Mouse (Mus musculus) lung, embryonic 15.5 days (tissue): Measurements from ENCODE around the gene Prpf31. TPM values are rescaled to one million over a fixed set of nuclear protein-coding genes. Genes with fewer than 3 reads are reported as not detected.

Source experiments
- ATAC-seq: fragments of 200-750 bp; cut with Nextera tagmentation; 2 replicates; pipeline ENCODE4 v1.8.0; 2017; ENCODE audit warnings: moderate number of reproducible peaks, borderline replicate concordance; ENCODE audit not compliant: low FRiP score, low TSS enrichment; ENCODE audit errors: extremely low read depth
- H3K27ac ChIP-seq: fragments of 300-500 bp; sonication (generic); 2 replicates; pipeline ENCODE4 v1.5.1; 2015; ENCODE audit warnings: moderate library complexity, mild to moderate bottlenecking, inconsistent platforms
- H3K27me3 ChIP-seq: fragments of 300-500 bp; sonication (generic); 2 replicates; pipeline ENCODE4 v1.6.1; 2015; ENCODE audit warnings: inconsistent platforms
- H3K36me3 ChIP-seq: fragments of 300-500 bp; sonication (generic); 2 replicates; pipeline ENCODE4 v1.6.1; 2015; ENCODE audit warnings: inconsistent platforms
- H3K4me1 ChIP-seq: fragments of 300-500 bp; sonication (generic); 2 replicates; pipeline ENCODE4 v1.6.1; 2015; ENCODE audit warnings: inconsistent platforms
- H3K4me2 ChIP-seq: fragments of 300-500 bp; sonication (generic); 2 replicates; pipeline ENCODE4 v1.6.1; 2015; ENCODE audit warnings: inconsistent platforms, mild to moderate bottlenecking, moderate library complexity
- H3K4me3 ChIP-seq: fragments of 300-500 bp; sonication (generic); 2 replicates; pipeline ENCODE4 v1.5.1; 2015; ENCODE audit warnings: mild to moderate bottlenecking, inconsistent platforms
- H3K9ac ChIP-seq: fragments of 300-500 bp; sonication (generic); 2 replicates; pipeline ENCODE4 v1.6.1; 2015; ENCODE audit warnings: inconsistent platforms
- H3K9me3 ChIP-seq: fragments of 300-500 bp; sonication (generic); 2 replicates; pipeline ENCODE4 v1.6.1; 2016; ENCODE audit warnings: inconsistent platforms
- WGBS: fragments of 180-500 bp; shearing (Covaris S2); methylation state at CpG from one replicate; pipeline ENCODE4 v1.1.7; 2015; 5-methylcytosine and 5-hydroxymethylcytosine counted together
- polyA plus RNA-seq: library from polyadenylated mRNA; unstranded; fragments of >200 nt; fragmentation: Nextera tagmentation; extraction: Ambion mirVana; gene quantifications from 2 replicates; pipeline ENCODE4 v1.2.1, GENCODE M21; 2015

Prpf31 gene
- polyA plus RNA-seq, 1 experiment from 2014 or later = 104 TPM

- Histone ChIP-seq H3K4me3 (no peak overlapping the region), H3K27me3 (no peaks in the 10 kb centered on the region), H3K36me3 (no peaks in the 10 kb centered on the region), H3K9ac (no peak overlapping the region), H3K4me2 (no peak overlapping the region), H3K27ac (no peak overlapping the region), H3K9me3 (no peaks in the 10 kb centered on the region), H3K4me1 (no peaks in the 10 kb centered on the region)
- 11% methylated on average over 2 of the region's 2 CpGs for WGBS
- ATAC-seq = 0 out of 2 replicates have a peak, but pooled peaks have one; percentile 42
These were observed 23.0 kb upstream of the Prpf31 start for GRCm38 (mm10) chr7:3606798-3607197.

GRCm38 (mm10) chr7:3607391-3607790, 22.4 kb upstream of the Prpf31 start:
- Histone ChIP-seq H3K9me3 (no peaks in the 10 kb centered on the region), H3K4me1 (no peaks in the 10 kb centered on the region), H3K36me3 (no peaks in the 10 kb centered on the region), H3K4me3 (no peak overlapping the region), H3K27me3 (no peaks in the 10 kb centered on the region), H3K27ac (no peak overlapping the region), H3K4me2 (no peak overlapping the region), H3K9ac (no peak overlapping the region)
- WGBS = 79% methylated on average over 6 of the region's 6 CpGs
- no peak for ATAC-seq

- 82% methylated on average over 3 of the region's 3 CpGs for WGBS
- no peaks in the 10 kb centered on the region for H3K9me3 ChIP-seq
- no peaks in the 10 kb centered on the region for H3K27me3 ChIP-seq
- no peak overlapping the region for H3K4me2 ChIP-seq
- no peaks in the 10 kb centered on the region for H3K36me3 ChIP-seq
- ATAC-seq = no peak
- no peak overlapping the region for H3K4me3 ChIP-seq
- H3K4me1 ChIP-seq = no peaks in the 10 kb centered on the region
- H3K9ac ChIP-seq = no peak overlapping the region
- no peak overlapping the region for H3K27ac ChIP-seq
These were observed 21.1 kb upstream of the Prpf31 start for GRCm38 (mm10) chr7:3608668-3609067.

- no peak overlapping the region for H3K9ac ChIP-seq
- no peak overlapping the region for H3K4me2 ChIP-seq
- 57% methylated on average over 3 of the region's 3 CpGs for WGBS
- no peak for ATAC-seq
- no peaks in the 10 kb centered on the region for H3K9me3 ChIP-seq
- H3K27ac ChIP-seq = no peak overlapping the region
- no peaks in the 10 kb centered on the region for H3K27me3 ChIP-seq
- H3K4me3 ChIP-seq = no peak overlapping the region
- H3K4me1 ChIP-seq = no peaks in the 10 kb centered on the region
- no peaks in the 10 kb centered on the region for H3K36me3 ChIP-seq
These were observed 20.7 kb upstream of the Prpf31 start for GRCm38 (mm10) chr7:3609082-3609481.

- no peak for ATAC-seq
- Histone ChIP-seq H3K4me2 (no peak overlapping the region), H3K36me3 (no peaks in the 10 kb centered on the region), H3K9ac (no peak overlapping the region), H3K4me1 (no peaks in the 10 kb centered on the region), H3K9me3 (no peaks in the 10 kb centered on the region), H3K27ac (no peak overlapping the region), H3K27me3 (no peaks in the 10 kb centered on the region), H3K4me3 (no peak overlapping the region)
- 77% methylated on average over 3 of the region's 3 CpGs for WGBS
These were observed 19.3 kb upstream of the Prpf31 start for GRCm38 (mm10) chr7:3610437-3610836.

- no peaks in the 10 kb centered on the region for H3K36me3 ChIP-seq
- no peak overlapping the region for H3K4me2 ChIP-seq
- 83% methylated on average over 13 of the region's 13 CpGs for WGBS
- no peak overlapping the region for H3K4me3 ChIP-seq
- no peaks in the 10 kb centered on the region for H3K9me3 ChIP-seq
- no peak overlapping the region for H3K27ac ChIP-seq
- ATAC-seq = no peak
- no peaks in the 10 kb centered on the region for H3K27me3 ChIP-seq
- no peaks in the 10 kb centered on the region for H3K4me1 ChIP-seq
- no peak overlapping the region for H3K9ac ChIP-seq
These were observed 18.8 kb upstream of the Prpf31 start for GRCm38 (mm10) chr7:3611006-3611405.

- H3K4me1 ChIP-seq = 0 out of 2 replicates have a peak, but pooled peaks cover 7% of the 10 kb centered on the region
- H3K36me3 ChIP-seq = 0 out of 2 replicates have a peak, but pooled peaks cover under 1% of the 10 kb centered on the region
- H3K4me3 ChIP-seq = no peak overlapping the region
- H3K27ac ChIP-seq = no peak overlapping the region
- WGBS = 68% methylated on average over 3 of the region's 3 CpGs
- H3K27me3 ChIP-seq = no peaks in the 10 kb centered on the region
- no peak for ATAC-seq
- no peak overlapping the region for H3K4me2 ChIP-seq
- H3K9ac ChIP-seq = no peak overlapping the region
- H3K9me3 ChIP-seq = no peaks in the 10 kb centered on the region
These were observed 15.8 kb upstream of the Prpf31 start for GRCm38 (mm10) chr7:3614021-3614420.

GRCm38 (mm10) chr7:3616057-3616388, 13.8 kb upstream of the Prpf31 start, which contains the start of gene Oscar:
TSS of gene Oscar (minus strand) at chr7:3616157.
- 0 out of 2 replicates have a peak, but pooled peaks cover 7% of the 10 kb centered on the region for H3K4me1 ChIP-seq
- H3K9ac ChIP-seq = no peak within 1 kb of the TSS
- ATAC-seq = no peak
- no peaks in the 10 kb centered on the region for H3K9me3 ChIP-seq
- H3K27me3 ChIP-seq = no peaks in the 10 kb centered on the region
- H3K4me3 ChIP-seq = peak within 1 kb of the TSS; percentile 74
- no peak within 1 kb of the TSS for H3K27ac ChIP-seq
- peaks cover 20% of the 10 kb centered on the region; the same call in 1 of the 2 replicates for H3K36me3 ChIP-seq
- peak within 1 kb of the TSS; percentile 71; the same call in 1 of the 2 replicates for H3K4me2 ChIP-seq
- WGBS = 71% methylated on average over 4 of the region's 4 CpGs

GRCm38 (mm10) chr7:3616389-3617241, 13.2 kb upstream of the Prpf31 start:
- Histone ChIP-seq H3K9me3 (no peaks in the 10 kb centered on the region), H3K27me3 (no peaks in the 10 kb centered on the region), H3K36me3 (peaks cover 23% of the 10 kb centered on the region; the same call in 1 of the 2 replicates), H3K9ac (no peak overlapping the region), H3K27ac (no peak overlapping the region), H3K4me2 (peak overlapping the region; percentile 71; the same call in 1 of the 2 replicates), H3K4me1 (0 out of 2 replicates have a peak, but pooled peaks cover 7% of the 10 kb centered on the region), H3K4me3 (peak overlapping the region; percentile 74)
- WGBS = 41% methylated on average over 6 of the region's 6 CpGs
- ATAC-seq = peak; percentile 6; the same call in 1 of the 2 replicates

GRCm38 (mm10) chr7:3617242-3617995, 12.4 kb upstream of the Prpf31 start, which contains the start of gene Ndufa3:
TSS of gene Ndufa3 (plus strand) at chr7:3617373.
- peak within 1 kb of the TSS; percentile 65 for H3K27ac ChIP-seq
- H3K9me3 ChIP-seq = no peaks in the 10 kb centered on the region
- peak; percentile 95 for ATAC-seq
- WGBS = 2% methylated on average over 30 of the region's 32 CpGs
- 0 out of 2 replicates have a peak, but pooled peaks cover 7% of the 10 kb centered on the region for H3K4me1 ChIP-seq
- H3K27me3 ChIP-seq = no peaks in the 10 kb centered on the region
- H3K4me3 ChIP-seq = peak within 1 kb of the TSS; percentile 74
- peaks cover 30% of the 10 kb centered on the region for H3K36me3 ChIP-seq
- peak within 1 kb of the TSS; percentile 79 for H3K9ac ChIP-seq
- peak within 1 kb of the TSS; percentile 71 for H3K4me2 ChIP-seq

GRCm38 (mm10) chr7:3629030-3629429, 755 bp upstream of the Prpf31 start:
- no peaks in the 10 kb centered on the region for H3K27me3 ChIP-seq
- H3K9ac ChIP-seq = peak overlapping the region; percentile 78
- 29% methylated on average over 4 of the region's 4 CpGs for WGBS
- peaks cover 23% of the 10 kb centered on the region for H3K4me1 ChIP-seq
- no peaks in the 10 kb centered on the region for H3K9me3 ChIP-seq
- peak overlapping the region; percentile 95 for H3K4me2 ChIP-seq
- H3K27ac ChIP-seq = peak overlapping the region; percentile 87; the same call in 1 of the 2 replicates
- H3K36me3 ChIP-seq = peaks cover 36% of the 10 kb centered on the region
- peak overlapping the region; percentile 76 for H3K4me3 ChIP-seq
- peak; percentile 51; the same call in 1 of the 2 replicates for ATAC-seq

- Histone ChIP-seq H3K36me3 (peaks cover 38% of the 10 kb centered on the region), H3K27ac (no peak overlapping the region), H3K9ac (peak overlapping the region; percentile 78), H3K4me1 (peaks cover 23% of the 10 kb centered on the region), H3K4me2 (peak overlapping the region; percentile 95), H3K27me3 (no peaks in the 10 kb centered on the region), H3K9me3 (no peaks in the 10 kb centered on the region), H3K4me3 (peak overlapping the region; percentile 76)
- 54% methylated on average over 3 of the region's 3 CpGs for WGBS
- no peak for ATAC-seq
These were observed 662 bp downstream of the Prpf31 start for GRCm38 (mm10) chr7:3630478-3630815.
